Mouse (Mus musculus): ENCODE results near the gene Chpt1. TPM values are rescaled to one million over a fixed set of nuclear protein-coding genes. Genes with fewer than 3 reads are reported as not detected.

The Chpt1 gene
- total RNA-seq, 4 experiments from 2014 or later = 96.9 to 281 (median 196) TPM

- DNase-seq = no peak
Measured at GRCm38 (mm10) chr10:88403021-88403420, 100.9 kb downstream of the Chpt1 start.

Other genes starting within 250 kb of the Chpt1 start
- gene Dram1, start 125.0 kb downstream of the Chpt1 start, total RNA-seq (2022) = 10 to 100 TPM in 2 of 4 experiments, 1 to 10 TPM in 2; 9.3 to 26.6 (median 12.7) TPM
- 10 to 100 TPM; 29.6 to 40.1 (median 34.0) TPM for gene Gnptab, start 124.9 kb downstream of the Chpt1 start, total RNA-seq (2022)
- 1 to 10 TPM; 1.2 to 3.2 (median 1.7) TPM for gene Sycp3, start 44.5 kb downstream of the Chpt1 start, total RNA-seq (2022)
- 1 to 10 TPM in 2 of 4 experiments, under 1 TPM in 2; 0.10 to 1.3 (median 0.67) TPM for gene Mybpc1, start 101.1 kb upstream of the Chpt1 start, total RNA-seq (2022)
- gene Spic, start 180.9 kb upstream of the Chpt1 start, total RNA-seq (2022) = under 1 TPM; 0.17 to 0.81 (median 0.40) TPM
- gene Arl1, start 226.8 kb upstream of the Chpt1 start, total RNA-seq (2022) = 100 to 1,000 TPM in 2 of 4 experiments, 10 to 100 TPM in 2; 95.3 to 107 (median 101) TPM